Mouse (Mus musculus) kidney, postnatal 0 days (tissue): ENCODE data around the gene Sltm. TPM values are rescaled to one million over a fixed set of nuclear protein-coding genes. Genes with fewer than 3 reads are reported as not detected.
"Not testable (repeated sequence)": the region's sequence is repeated elsewhere in the genome, so short reads cannot be mapped to it uniquely, and the experiment has no call there.

Source experiments
- ATAC-seq: fragments of 200-750 bp; cut with Nextera tagmentation; replicated peaks from 2 replicates; pipeline ENCODE4 v1.8.0; 2017; ENCODE audit warnings: low read depth, moderate number of reproducible peaks, moderate TSS enrichment, moderate library complexity; ENCODE audit not compliant: low FRiP score
- DNase-seq: peaks from one replicate; pipeline ENCODE4 v3.0.0-alpha.2; 2016; ENCODE audit warnings: low spot score
- H3K27ac ChIP-seq: fragments of 300-500 bp; sonication (generic); 2 replicates; pipeline ENCODE4 v1.5.1; 2014; ENCODE audit warnings: mild to moderate bottlenecking
- H3K27me3 ChIP-seq: fragments of 300-500 bp; sonication (generic); 2 replicates; pipeline ENCODE4 v1.6.1; 2014; ENCODE audit warnings: low read length, mixed read lengths; ENCODE audit not compliant: insufficient read depth
- H3K36me3 ChIP-seq: fragments of 300-500 bp; sonication (generic); 2 replicates; pipeline ENCODE4 v1.6.1; 2014; ENCODE audit warnings: low read length, mixed read lengths; ENCODE audit not compliant: insufficient read depth
- H3K4me1 ChIP-seq: fragments of 300-500 bp; sonication (generic); replicated peaks from 2 replicates; pipeline ENCODE4 v1.6.1; 2014; ENCODE audit warnings: antibody characterized with exemption, low read length, mixed read lengths; ENCODE audit not compliant: insufficient read depth
- H3K4me2 ChIP-seq: fragments of 300-500 bp; sonication (generic); 2 replicates; pipeline ENCODE4 v1.6.1; 2014; ENCODE audit warnings: mild to moderate bottlenecking, low read length, moderate library complexity, mixed read lengths
- H3K4me3 ChIP-seq: fragments of 300-500 bp; sonication (generic); replicated peaks from 2 replicates; pipeline ENCODE4 v1.5.1; 2014; ENCODE audit warnings: low read depth, low read length
- H3K9ac ChIP-seq: fragments of 300-500 bp; sonication (generic); 2 replicates; pipeline ENCODE4 v1.6.1; 2014; ENCODE audit warnings: low read depth, low read length
- H3K9me3 ChIP-seq: fragments of 300-500 bp; sonication (generic); replicated peaks from 2 replicates; pipeline ENCODE4 v1.6.1; 2016; ENCODE audit warnings: low read length, inconsistent platforms, mixed read lengths
- CTCF ChIP-seq: IDR thresholded peaks from 2 replicates; pipeline ENCODE4 v1.5.1; 2016; ENCODE audit warnings: antibody characterized with exemption, low read depth, mild to moderate bottlenecking, moderate library complexity
- WGBS: fragments of 180-500 bp; shearing (Covaris S2); extraction: QIAGEN DNeasy Blood & Tissue Kit; methylation state at CpG from one replicate; pipeline ENCODE4 v1.1.7; 2014; 5-methylcytosine and 5-hydroxymethylcytosine counted together
- polyA plus RNA-seq: library from polyadenylated mRNA; unstranded; fragments of >200 nt; fragmentation: Nextera tagmentation; extraction: Ambion mirVana; gene quantifications from 2 replicates; pipeline ENCODE4 v1.2.1, GENCODE M21; 2015

Sltm gene
- polyA plus RNA-seq, 1 experiment from 2014 or later = 38.1 TPM

GRCm38 (mm10) chr9:70524366-70524765 is 18.2 kb upstream of the Sltm start:
- Histone ChIP-seq H3K4me1 (no peaks in the 10 kb centered on the region), H3K9me3 (no peaks in the 10 kb centered on the region), H3K9ac (no peak overlapping the region), H3K4me2 (no peak overlapping the region), H3K36me3 (no peaks in the 10 kb centered on the region), H3K27ac (no peak overlapping the region), H3K4me3 (no peak overlapping the region), H3K27me3 (no peaks in the 10 kb centered on the region)
- TF ChIP-seq CTCF = no peak
- DNase-seq (no peak), ATAC-seq (no peak)
- WGBS = 86% methylated on average over 7 of the region's 7 CpGs

- Histone ChIP-seq H3K27ac (no peak overlapping the region), H3K4me2 (no peak overlapping the region), H3K36me3 (no peaks in the 10 kb centered on the region), H3K4me3 (no peak overlapping the region), H3K27me3 (no peaks in the 10 kb centered on the region), H3K9ac (no peak overlapping the region), H3K4me1 (no peaks in the 10 kb centered on the region), H3K9me3 (no peaks in the 10 kb centered on the region)
- no peak for ATAC-seq
- no peak for DNase-seq
- TF ChIP-seq CTCF = no peak
- 73% methylated on average over 3 of the region's 3 CpGs for WGBS
These were observed 9.2 kb upstream of the Sltm start for GRCm38 (mm10) chr9:70533328-70533727.

GRCm38 (mm10) chr9:70541584-70541983 is 970 bp upstream of the Sltm start:
- Histone ChIP-seq H3K9me3 (no peaks in the 10 kb centered on the region), H3K4me1 (0 out of 2 replicates have a peak, but pooled peaks cover 3% of the 10 kb centered on the region), H3K36me3 (no peaks in the 10 kb centered on the region), H3K4me2 (peak overlapping the region; percentile 94), H3K9ac (peak overlapping the region; percentile 96; the same call in 1 of the 2 replicates), H3K27ac (no peak overlapping the region), H3K27me3 (no peaks in the 10 kb centered on the region), H3K4me3 (peak overlapping the region; percentile 89)
- ATAC-seq (no peak), DNase-seq (no peak)
- TF ChIP-seq CTCF = no peak
- WGBS = 10% methylated on average over 6 of the region's 6 CpGs

GRCm38 (mm10) chr9:70543048-70543880 is 710 bp downstream of the Sltm start:
- Histone ChIP-seq H3K4me3 (peak overlapping the region; percentile 89), H3K9me3 (no peaks in the 10 kb centered on the region), H3K27me3 (no peaks in the 10 kb centered on the region), H3K36me3 (0 out of 2 replicates have a peak, but pooled peaks cover 5% of the 10 kb centered on the region), H3K4me2 (peak overlapping the region; percentile 94), H3K4me1 (0 out of 2 replicates have a peak, but pooled peaks cover 3% of the 10 kb centered on the region), H3K9ac (peak overlapping the region; percentile 96), H3K27ac (peak overlapping the region; percentile 99)
- peak; percentile 9; the same call in 1 of the 2 replicates for TF ChIP-seq CTCF
- WGBS = 3% methylated on average over 62 of the region's 64 CpGs
- DNase-seq = peak; percentile 67
- ATAC-seq = peak; percentile 82

GRCm38 (mm10) chr9:70543985-70544384 is 1.4 kb downstream of the Sltm start:
- no peak overlapping the region for H3K27ac ChIP-seq

GRCm38 (mm10) chr9:70544831-70545230 is 2.3 kb downstream of the Sltm start:
- H3K4me3 ChIP-seq = no peak overlapping the region
- 0 out of 2 replicates have a peak, but pooled peaks cover 3% of the 10 kb centered on the region for H3K4me1 ChIP-seq
- WGBS = 83% methylated on average over 1 of the region's 1 CpGs
- H3K9ac ChIP-seq = no peak overlapping the region
- no peaks in the 10 kb centered on the region for H3K27me3 ChIP-seq
- ATAC-seq (no peak), DNase-seq (no peak)
- H3K9me3 ChIP-seq = no peaks in the 10 kb centered on the region
- H3K36me3 ChIP-seq = 0 out of 2 replicates have a peak, but pooled peaks cover 6% of the 10 kb centered on the region
- no peak overlapping the region for H3K4me2 ChIP-seq
- TF ChIP-seq CTCF = no peak
- H3K27ac ChIP-seq = no peak overlapping the region

More at GRCm38 (mm10) chr9:70543985-70544384, 1.4 kb downstream of the Sltm start:
- Histone ChIP-seq H3K4me1 (0 out of 2 replicates have a peak, but pooled peaks cover 3% of the 10 kb centered on the region), H3K27me3 (no peaks in the 10 kb centered on the region), H3K4me2 (peak overlapping the region; percentile 94), H3K9me3 (no peaks in the 10 kb centered on the region), H3K9ac (no peak overlapping the region), H3K4me3 (peak overlapping the region; percentile 89), H3K36me3 (0 out of 2 replicates have a peak, but pooled peaks cover 6% of the 10 kb centered on the region)
- ATAC-seq (no peak), DNase-seq (no peak)
- WGBS = 65% methylated on average over 5 of the region's 5 CpGs
- no peak for TF ChIP-seq CTCF

GRCm38 (mm10) chr9:70546576-70546975 is 4.0 kb downstream of the Sltm start:
- not testable (repeated sequence) for H3K4me2 ChIP-seq, H3K4me1 ChIP-seq, DNase-seq, H3K9ac ChIP-seq, H3K4me3 ChIP-seq, ATAC-seq, H3K36me3 ChIP-seq, H3K27ac ChIP-seq, H3K27me3 ChIP-seq, H3K9me3 ChIP-seq
- 82% methylated on average over 2 of the region's 3 CpGs for WGBS
